Mouse (Mus musculus) forebrain, embryonic 15.5 days (tissue): ENCODE data around the gene Tspan33. TPM values are rescaled to one million over a fixed set of nuclear protein-coding genes. Genes with fewer than 3 reads are reported as not detected.

ENCODE experiments used
- ATAC-seq: fragments of 200-750 bp; cut with Nextera tagmentation; replicated peaks from 2 replicates; pipeline ENCODE4 v1.8.0; 2017; ENCODE audit warnings: mild to moderate bottlenecking, moderate TSS enrichment, moderate library complexity
- H3K27ac ChIP-seq: fragments of 300-500 bp; sonication (generic); replicated peaks from 2 replicates; pipeline ENCODE4 v1.5.1; 2015; ENCODE audit warnings: mild to moderate bottlenecking, inconsistent platforms
- H3K27me3 ChIP-seq: fragments of 300-500 bp; sonication (generic); 2 replicates; pipeline ENCODE4 v1.6.1; 2015; ENCODE audit warnings: inconsistent platforms
- H3K36me3 ChIP-seq: fragments of 300-500 bp; sonication (generic); 2 replicates; pipeline ENCODE4 v1.6.1; 2015; ENCODE audit warnings: mild to moderate bottlenecking, inconsistent platforms
- H3K4me1 ChIP-seq: fragments of 300-500 bp; sonication (generic); 2 replicates; pipeline ENCODE4 v1.6.1; 2015; ENCODE audit warnings: inconsistent platforms
- H3K4me2 ChIP-seq: fragments of 300-500 bp; sonication (generic); replicated peaks from 2 replicates; pipeline ENCODE4 v1.6.1; 2015; ENCODE audit warnings: mild to moderate bottlenecking, inconsistent platforms
- H3K4me3 ChIP-seq: fragments of 300-500 bp; sonication (generic); 2 replicates; pipeline ENCODE4 v1.5.1; 2015; ENCODE audit warnings: mild to moderate bottlenecking, inconsistent platforms
- H3K9ac ChIP-seq: fragments of 300-500 bp; sonication (generic); replicated peaks from 2 replicates; pipeline ENCODE4 v1.6.1; 2015; ENCODE audit warnings: mild to moderate bottlenecking, inconsistent platforms
- H3K9me3 ChIP-seq: fragments of 300-500 bp; sonication (generic); 2 replicates; pipeline ENCODE4 v1.6.1; 2016; ENCODE audit warnings: inconsistent platforms
- WGBS: fragments of 180-500 bp; shearing (Covaris S2); methylation state at CpG from one replicate; pipeline ENCODE4 v1.1.7; 2015; ENCODE audit warnings: mixed read lengths; 5-methylcytosine and 5-hydroxymethylcytosine counted together
- polyA plus RNA-seq: library from polyadenylated mRNA; unstranded; fragments of >200 nt; fragmentation: Nextera tagmentation; extraction: Ambion mirVana; gene quantifications from 2 replicates; pipeline ENCODE4 v1.2.1, GENCODE M21; 2015

Gene Tspan33
- polyA plus RNA-seq, 1 experiment from 2014 or later: 7.4 TPM

DNA sequence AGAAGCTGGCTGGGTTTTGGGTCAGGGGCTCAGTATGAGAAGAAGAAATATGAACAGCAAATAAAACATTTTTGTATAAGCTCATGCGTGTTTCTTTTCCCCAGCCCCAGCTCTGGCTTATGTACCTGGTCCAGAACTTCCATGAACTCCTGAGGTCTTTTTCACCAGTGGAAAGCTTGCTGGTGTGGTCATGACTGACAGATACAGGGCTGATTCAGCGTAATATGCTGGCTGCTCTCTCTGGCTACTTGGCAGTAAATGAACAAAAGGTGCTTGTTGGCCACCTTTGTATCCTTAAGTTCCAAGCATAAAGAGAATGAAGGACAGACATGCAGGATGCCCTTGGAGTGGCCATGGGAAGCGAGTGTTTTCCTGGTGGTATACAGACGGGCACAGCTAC, 67.3 kb downstream of the Tspan33 start:
- no peak for ATAC-seq
- Histone ChIP-seq H3K27me3 (no peaks in the 10 kb centered on the region), H3K27ac (no peak overlapping the region), H3K4me1 (no peaks in the 10 kb centered on the region), H3K36me3 (no peaks in the 10 kb centered on the region), H3K4me2 (no peak overlapping the region), H3K4me3 (no peak overlapping the region), H3K9ac (no peak overlapping the region), H3K9me3 (no peaks in the 10 kb centered on the region)
- WGBS: 86% methylated on average over 4 of the region's 4 CpGs

DNA sequence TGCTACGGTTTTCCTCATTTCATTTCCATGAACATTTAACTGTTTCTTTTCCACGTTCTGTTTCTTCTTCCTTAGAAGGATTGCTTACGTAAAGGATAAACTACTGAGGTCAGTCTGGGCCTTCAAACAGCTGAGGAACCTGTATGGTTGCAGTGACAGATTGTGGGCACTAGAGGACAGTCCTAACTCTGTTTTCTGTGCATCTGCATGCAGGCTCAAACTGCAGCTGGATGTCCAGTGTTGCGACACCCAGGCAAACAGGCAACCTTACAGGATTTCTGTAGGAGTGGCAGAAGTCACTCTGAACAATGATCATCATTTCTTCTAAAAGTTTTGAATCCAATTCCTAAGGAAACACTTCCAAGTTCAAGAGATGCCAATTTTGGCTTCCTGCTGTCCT, 68.5 kb downstream of the Tspan33 start:
- Histone ChIP-seq H3K27me3 (no peaks in the 10 kb centered on the region), H3K9me3 (no peaks in the 10 kb centered on the region), H3K4me1 (peaks cover 2% of the 10 kb centered on the region; the same call in 1 of the 2 replicates), H3K27ac (no peak overlapping the region), H3K9ac (no peak overlapping the region), H3K36me3 (no peaks in the 10 kb centered on the region), H3K4me3 (no peak overlapping the region), H3K4me2 (no peak overlapping the region)
- ATAC-seq: no peak
- 61% methylated on average over 4 of the region's 4 CpGs for WGBS

DNA sequence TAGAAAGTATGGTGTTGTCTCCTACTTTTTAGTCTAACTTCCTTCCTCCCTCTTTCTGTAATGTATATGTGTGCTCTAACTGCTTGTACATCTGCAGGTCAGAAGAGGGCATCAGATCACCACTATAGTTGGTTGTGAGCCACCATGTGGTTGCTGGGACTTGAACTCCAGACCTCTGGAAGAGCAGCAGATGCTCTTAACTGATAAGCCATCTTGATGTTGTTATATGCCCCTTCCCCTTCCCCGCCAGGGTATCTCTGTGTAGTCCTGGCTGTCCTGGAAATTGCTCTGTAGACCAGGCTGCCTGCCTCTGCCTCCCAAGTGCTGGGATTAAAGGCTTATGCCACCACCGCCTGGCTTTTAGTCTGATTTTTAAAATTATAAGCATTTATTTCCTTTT, 72.9 kb downstream of the Tspan33 start:
- ATAC-seq: no peak

More for the DNA sequence above, 72.9 kb downstream of the Tspan33 start:
- 91% methylated on average over 2 of the region's 2 CpGs for whole genome bisulfite sequencing
- H3K27me3 ChIP-seq: no peaks in the 10 kb centered on the region
- H3K36me3 ChIP-seq: no peaks in the 10 kb centered on the region
- peaks cover 14% of the 10 kb centered on the region for H3K4me1 ChIP-seq
- H3K27ac ChIP-seq: no peak overlapping the region
- H3K4me2 ChIP-seq: no peak overlapping the region
- H3K9me3 ChIP-seq: no peaks in the 10 kb centered on the region
- H3K4me3 ChIP-seq: no peak overlapping the region
- no peak overlapping the region for H3K9ac ChIP-seq

Other genes starting within 250 kb of the Tspan33 start
- gene Atp6v1f, start 226.5 kb upstream of the Tspan33 start, polyA plus RNA-seq: 327 TPM in 2 replicates
- gene Atp6v1fnb, start 222.8 kb upstream of the Tspan33 start, polyA plus RNA-seq: 0.29 TPM in 1 of 2 replicates, not detected in the other
- gene Kcp, start 186.3 kb upstream of the Tspan33 start, polyA plus RNA-seq: 9.6 and 13.3 TPM in 2 replicates
- gene Irf5, start 167.6 kb upstream of the Tspan33 start, polyA plus RNA-seq: 1.3 and 1.4 TPM in 2 replicates
- 107 and 111 TPM in 2 replicates for gene Tnpo3, start 84.3 kb upstream of the Tspan33 start, polyA plus RNA-seq
- 14.4 and 16.3 TPM in 2 replicates for gene Smo, start 41.3 kb downstream of the Tspan33 start, polyA plus RNA-seq
- 12.9 and 13.0 TPM in 2 replicates for gene Ahcyl2, start 73.8 kb downstream of the Tspan33 start, polyA plus RNA-seq
- 2.4 and 3.0 TPM in 2 replicates for gene Strip2, start 222.8 kb downstream of the Tspan33 start, polyA plus RNA-seq